Mouse (Mus musculus) heart, embryonic 10.5 days (tissue): ENCODE measurements around the gene Zfp804a. TPM values are rescaled to one million over a fixed set of nuclear protein-coding genes. Genes with fewer than 3 reads are reported as not detected.

Source experiments
- DNase-seq: peaks from one replicate; pipeline ENCODE4 v3.0.0-alpha.2; 2017; ENCODE audit warnings: low spot score
- H3K27ac ChIP-seq: fragments of 300-500 bp; sonication (generic); 2 replicates; pipeline ENCODE4 v1.5.1; 2016; ENCODE audit warnings: mild to moderate bottlenecking
- H3K27me3 ChIP-seq: fragments of 300-500 bp; sonication (generic); 2 replicates; pipeline ENCODE4 v1.6.1; 2016; ENCODE audit warnings: mild to moderate bottlenecking; ENCODE audit not compliant: poor library complexity, insufficient read depth, severe bottlenecking
- H3K36me3 ChIP-seq: fragments of 300-500 bp; sonication (generic); 2 replicates; pipeline ENCODE4 v1.6.1; 2016; ENCODE audit warnings: mild to moderate bottlenecking, moderate library complexity
- H3K4me1 ChIP-seq: fragments of 300-500 bp; sonication (generic); 2 replicates; pipeline ENCODE4 v1.6.1; 2016; ENCODE audit warnings: mild to moderate bottlenecking
- H3K4me3 ChIP-seq: fragments of 300-500 bp; sonication (generic); 2 replicates; pipeline ENCODE4 v1.5.1; 2016; ENCODE audit warnings: mild to moderate bottlenecking, moderate library complexity
- H3K9me3 ChIP-seq: fragments of 300-500 bp; sonication (generic); 2 replicates; pipeline ENCODE4 v1.6.1; 2016; ENCODE audit warnings: mild to moderate bottlenecking, moderate library complexity
- WGBS: fragments of 180-500 bp; shearing (Covaris S2); methylation state at CpG from one replicate; pipeline ENCODE4 v1.1.7; 2016; 5-methylcytosine and 5-hydroxymethylcytosine counted together
- polyA plus RNA-seq: library from polyadenylated mRNA; unstranded; fragments of >200 nt; fragmentation: Nextera tagmentation; extraction: Ambion mirVana; gene quantifications from 2 replicates; pipeline ENCODE4 v1.2.1, GENCODE M21; 2016

Zfp804a gene
- polyA plus RNA-seq, 1 experiment from 2014 or later, result 0.51 TPM

DNA sequence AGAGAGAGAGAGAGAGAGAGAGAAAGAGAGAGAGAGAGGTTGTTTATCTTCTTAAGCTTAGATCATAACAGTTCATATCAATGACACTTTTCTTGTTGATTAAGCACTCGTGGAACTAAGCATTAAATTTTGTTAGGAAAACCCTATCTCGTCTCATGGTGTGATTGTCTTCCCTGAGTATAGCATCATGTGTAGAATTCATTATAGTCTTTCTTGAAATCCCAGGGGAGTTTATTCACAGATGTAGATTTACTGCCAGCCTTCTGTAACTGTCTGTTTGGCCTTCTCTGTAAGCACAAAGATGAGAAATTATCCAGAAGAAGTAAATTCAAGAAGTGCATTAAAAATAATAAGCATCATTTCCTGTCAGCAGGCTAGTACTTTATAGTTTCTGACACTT lies 66.6 kb downstream of the Zfp804a start:
- no peak overlapping the region for H3K4me3 ChIP-seq
- no peak for DNase-seq
- WGBS, result 54% methylated on average over 2 of the region's 2 CpGs
- no peaks in the 10 kb centered on the region for H3K36me3 ChIP-seq
- H3K9me3 ChIP-seq, result no peaks in the 10 kb centered on the region
- H3K4me1 ChIP-seq, result no peaks in the 10 kb centered on the region
- no peak overlapping the region for H3K27ac ChIP-seq
- no peaks in the 10 kb centered on the region for H3K27me3 ChIP-seq

GRCm38 (mm10) chr2:82178693-82179092 lies 125.7 kb downstream of the Zfp804a start:
- H3K9me3 ChIP-seq, result no peaks in the 10 kb centered on the region
- H3K4me3 ChIP-seq, result no peak overlapping the region
- H3K27ac ChIP-seq, result no peak overlapping the region
- H3K36me3 ChIP-seq, result no peaks in the 10 kb centered on the region
- 82% methylated on average over 2 of the region's 2 CpGs for WGBS
- DNase-seq, result no peak
- H3K4me1 ChIP-seq, result no peaks in the 10 kb centered on the region
- no peaks in the 10 kb centered on the region for H3K27me3 ChIP-seq

- no peak for DNase-seq
- Histone ChIP-seq H3K4me3 (no peak overlapping the region), H3K4me1 (no peaks in the 10 kb centered on the region), H3K9me3 (no peaks in the 10 kb centered on the region), H3K27me3 (no peaks in the 10 kb centered on the region), H3K36me3 (no peaks in the 10 kb centered on the region), H3K27ac (no peak overlapping the region)
- 78% methylated on average over 1 of the region's 1 CpGs for WGBS
These were observed 128.0 kb downstream of the Zfp804a start for GRCm38 (mm10) chr2:82181010-82181409.

DNA sequence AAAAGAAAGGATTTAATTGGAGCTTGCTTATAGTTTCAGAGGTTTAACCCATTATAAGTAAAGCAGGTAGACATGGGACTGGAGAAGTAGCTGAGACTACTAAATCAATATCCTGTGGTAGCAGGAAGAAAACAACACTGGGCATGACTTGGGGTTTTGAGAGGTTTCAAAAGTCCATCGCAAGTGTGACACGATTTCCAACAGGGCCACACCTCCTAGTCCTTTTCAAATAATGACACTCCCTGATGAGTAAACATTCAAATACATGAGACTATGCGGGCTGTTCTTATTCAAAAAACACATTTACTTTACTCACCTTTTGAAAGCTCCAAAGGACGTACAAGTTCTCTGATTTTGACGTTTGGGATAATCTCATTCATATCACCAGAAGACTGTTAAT lies 146.9 kb downstream of the Zfp804a start:
- 84% methylated on average over 5 of the region's 5 CpGs for WGBS
- Histone ChIP-seq H3K9me3 (no peaks in the 10 kb centered on the region), H3K4me3 (no peak overlapping the region), H3K27me3 (no peaks in the 10 kb centered on the region), H3K27ac (no peak overlapping the region), H3K4me1 (no peaks in the 10 kb centered on the region), H3K36me3 (no peaks in the 10 kb centered on the region)
- no peak for DNase-seq

DNA sequence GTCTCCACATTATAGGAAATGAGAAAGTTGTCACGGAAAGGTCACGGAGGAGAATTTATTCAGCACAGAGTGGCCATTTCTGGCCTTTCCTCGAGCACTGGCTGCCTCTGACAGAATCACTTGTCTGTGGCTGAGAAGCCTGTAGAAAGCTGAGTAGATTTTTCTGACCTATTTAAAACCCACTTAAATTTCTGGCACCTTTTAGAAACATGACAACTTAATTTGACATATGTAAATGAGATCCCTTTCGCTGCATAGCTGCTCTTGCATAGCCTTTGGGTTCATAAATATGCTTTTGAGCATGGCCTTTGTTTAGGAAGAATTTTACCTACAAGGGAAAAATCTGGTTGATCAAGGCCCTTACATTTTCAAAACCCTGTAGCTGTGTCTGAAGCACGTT lies 147.6 kb downstream of the Zfp804a start:
- Histone ChIP-seq H3K9me3 (no peaks in the 10 kb centered on the region), H3K27ac (no peak overlapping the region), H3K4me3 (no peak overlapping the region), H3K36me3 (no peaks in the 10 kb centered on the region), H3K4me1 (no peaks in the 10 kb centered on the region), H3K27me3 (no peaks in the 10 kb centered on the region)
- 76% methylated on average over 5 of the region's 5 CpGs for WGBS
- DNase-seq, result no peak

GRCm38 (mm10) chr2:82210605-82211004 lies 157.6 kb downstream of the Zfp804a start:
- no peak overlapping the region for H3K27ac ChIP-seq
- WGBS, result 81% methylated on average over 1 of the region's 1 CpGs
- H3K27me3 ChIP-seq, result no peaks in the 10 kb centered on the region
- no peak for DNase-seq
- H3K9me3 ChIP-seq, result no peaks in the 10 kb centered on the region
- H3K36me3 ChIP-seq, result no peaks in the 10 kb centered on the region
- H3K4me3 ChIP-seq, result no peak overlapping the region
- H3K4me1 ChIP-seq, result no peaks in the 10 kb centered on the region

DNA sequence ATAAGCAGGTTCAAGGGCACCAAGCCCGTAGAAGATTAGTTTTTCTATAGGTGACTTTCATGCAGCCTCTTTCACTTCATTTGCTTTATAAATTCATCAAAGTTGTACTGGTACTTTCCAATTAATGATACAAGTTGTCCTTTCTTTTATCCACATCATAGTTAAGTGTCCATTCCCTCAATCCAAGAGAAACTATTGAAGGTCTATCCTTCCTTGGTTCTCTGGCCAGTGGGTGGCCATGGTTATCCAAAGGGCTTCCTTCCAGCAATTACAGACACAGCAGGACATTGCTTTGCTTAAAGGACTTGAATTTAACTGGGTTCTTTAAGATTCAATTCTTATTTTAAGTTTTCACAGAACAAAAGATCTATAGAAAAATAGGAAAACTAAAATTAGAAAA lies 158.9 kb downstream of the Zfp804a start:
- WGBS, result 79% methylated on average over 1 of the region's 1 CpGs
- no peaks in the 10 kb centered on the region for H3K9me3 ChIP-seq
- no peak for DNase-seq

DNA sequence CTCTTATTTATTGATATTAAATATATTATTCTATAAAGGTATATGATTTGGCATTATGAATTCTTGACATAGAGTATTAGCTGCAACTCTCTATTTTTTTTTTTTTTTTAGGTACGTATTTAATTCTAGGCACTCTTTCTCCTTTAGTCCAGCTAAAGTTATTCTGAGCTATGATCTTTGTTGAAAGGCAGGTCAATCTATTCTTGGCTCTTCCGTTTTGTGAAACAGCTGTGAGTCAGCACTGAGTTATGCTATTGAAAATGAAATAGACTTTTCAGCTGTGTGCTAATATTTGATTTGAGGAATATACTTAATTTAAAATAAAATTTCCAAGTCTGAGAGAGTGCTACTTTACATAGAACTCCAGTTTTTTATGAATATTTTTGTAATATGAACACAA lies 164.9 kb downstream of the Zfp804a start:
- WGBS, result 45% methylated on average over 2 of the region's 2 CpGs
- Histone ChIP-seq H3K27ac (no peak overlapping the region), H3K4me1 (no peaks in the 10 kb centered on the region), H3K9me3 (no peaks in the 10 kb centered on the region), H3K4me3 (no peak overlapping the region), H3K27me3 (no peaks in the 10 kb centered on the region), H3K36me3 (no peaks in the 10 kb centered on the region)
- no peak for DNase-seq

More for the DNA sequence above, 158.9 kb downstream of the Zfp804a start:
- Histone ChIP-seq H3K4me1 (no peaks in the 10 kb centered on the region), H3K36me3 (no peaks in the 10 kb centered on the region), H3K27me3 (no peaks in the 10 kb centered on the region), H3K4me3 (no peak overlapping the region), H3K27ac (no peak overlapping the region)

DNA sequence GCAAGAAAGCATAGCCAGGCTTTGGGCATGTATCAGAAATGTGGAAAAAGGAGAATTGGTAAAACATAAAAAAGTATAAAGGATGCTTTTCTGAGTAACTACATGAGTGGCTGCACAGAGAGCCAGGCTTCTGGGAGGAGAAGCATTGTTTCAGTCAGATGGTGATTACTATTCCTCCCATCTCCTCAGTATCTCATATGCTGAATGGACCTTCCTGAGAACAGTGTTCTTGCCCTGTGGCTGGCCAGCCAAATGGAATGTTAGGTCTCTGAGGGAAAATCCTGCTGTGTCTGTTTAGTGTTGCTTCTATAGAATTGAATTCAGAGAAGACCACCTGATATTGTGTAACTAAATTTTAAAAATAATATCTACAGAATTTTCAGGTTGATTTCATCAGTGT lies 193.0 kb downstream of the Zfp804a start:
- no peaks in the 10 kb centered on the region for H3K4me1 ChIP-seq
- no peak overlapping the region for H3K27ac ChIP-seq
- H3K27me3 ChIP-seq, result no peaks in the 10 kb centered on the region
- H3K36me3 ChIP-seq, result no peaks in the 10 kb centered on the region
- H3K9me3 ChIP-seq, result no peaks in the 10 kb centered on the region
- no peak overlapping the region for H3K4me3 ChIP-seq
- DNase-seq, result no peak

DNA sequence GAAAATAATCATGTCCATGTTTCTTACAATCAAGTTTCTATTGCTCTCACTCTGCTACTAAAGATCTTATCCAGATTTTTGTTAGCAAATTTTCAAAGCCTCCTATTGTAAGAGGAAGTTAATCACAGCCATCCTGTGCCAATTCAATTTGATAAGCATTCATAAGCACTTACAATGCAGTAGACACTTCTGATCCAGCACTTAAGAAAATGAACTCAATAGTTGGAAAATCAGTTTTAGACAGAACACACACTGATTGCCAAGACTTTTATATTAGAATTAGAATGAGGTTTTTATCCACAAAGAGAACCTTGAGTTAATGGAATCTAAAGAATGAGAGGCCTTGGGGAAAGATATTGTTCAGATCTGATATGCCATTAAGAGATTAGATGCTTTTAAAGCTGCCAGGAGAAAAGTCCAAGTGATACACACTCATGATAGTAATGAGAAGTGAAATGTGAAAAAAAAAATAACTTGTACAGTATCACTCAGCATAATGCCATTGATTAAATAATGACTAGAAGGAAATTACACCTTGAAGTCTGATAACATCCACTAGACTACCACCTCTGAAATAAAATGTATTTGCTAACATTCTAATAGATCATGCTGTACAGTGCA lies 194.0 kb downstream of the Zfp804a start:
- no peaks in the 10 kb centered on the region for H3K9me3 ChIP-seq
- no peaks in the 10 kb centered on the region for H3K4me1 ChIP-seq
- no peak overlapping the region for H3K27ac ChIP-seq
- H3K36me3 ChIP-seq, result no peaks in the 10 kb centered on the region
- DNase-seq, result no peak
- no peak overlapping the region for H3K4me3 ChIP-seq
- H3K27me3 ChIP-seq, result no peaks in the 10 kb centered on the region

- no peaks in the 10 kb centered on the region for H3K27me3 ChIP-seq
- H3K4me1 ChIP-seq, result no peaks in the 10 kb centered on the region
- no peak for DNase-seq
- no peaks in the 10 kb centered on the region for H3K36me3 ChIP-seq
- no peak overlapping the region for H3K4me3 ChIP-seq
- no peaks in the 10 kb centered on the region for H3K9me3 ChIP-seq
- WGBS, result 65% methylated on average over 5 of the region's 5 CpGs
- no peak overlapping the region for H3K27ac ChIP-seq
These were observed 200.4 kb downstream of the Zfp804a start for GRCm38 (mm10) chr2:82253382-82253781.

GRCm38 (mm10) chr2:82282591-82283269 lies 229.7 kb downstream of the Zfp804a start:
- H3K27ac ChIP-seq, result no peak overlapping the region
- DNase-seq, result no peak
- no peaks in the 10 kb centered on the region for H3K27me3 ChIP-seq
- no peaks in the 10 kb centered on the region for H3K4me1 ChIP-seq
- H3K9me3 ChIP-seq, result no peaks in the 10 kb centered on the region
- H3K4me3 ChIP-seq, result no peak overlapping the region
- H3K36me3 ChIP-seq, result no peaks in the 10 kb centered on the region
- WGBS, result 65% methylated on average over 2 of the region's 2 CpGs

DNA sequence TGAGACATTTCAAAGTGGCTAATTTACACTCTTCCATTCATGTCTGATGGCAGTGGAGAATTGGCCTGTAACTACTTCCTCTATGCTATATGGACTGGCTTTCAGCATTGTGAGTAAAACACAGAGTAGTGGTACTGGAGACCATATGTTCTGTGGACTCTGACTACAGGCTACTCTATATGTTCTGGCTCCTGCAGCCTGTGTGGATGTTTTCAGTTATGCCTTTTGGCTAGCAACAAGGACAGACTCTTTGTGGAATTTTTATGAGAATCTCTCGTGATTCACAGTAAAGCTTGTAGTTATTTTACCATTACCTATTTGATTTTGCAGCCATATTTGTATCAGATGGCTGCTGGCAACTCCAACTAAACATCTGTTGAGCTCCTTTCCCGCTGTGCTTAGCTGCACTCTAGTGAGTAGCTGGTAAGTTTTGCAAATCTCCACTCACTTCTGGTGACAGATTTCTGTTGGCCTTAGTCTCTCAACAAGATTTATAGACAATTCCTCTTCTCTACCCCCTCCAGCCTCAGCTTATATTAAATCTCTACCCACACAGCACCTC lies 242.0 kb downstream of the Zfp804a start:
- H3K4me3 ChIP-seq, result no peak overlapping the region
- no peak for DNase-seq
- no peaks in the 10 kb centered on the region for H3K36me3 ChIP-seq
- H3K4me1 ChIP-seq, result no peaks in the 10 kb centered on the region
- H3K9me3 ChIP-seq, result no peaks in the 10 kb centered on the region
- no peak overlapping the region for H3K27ac ChIP-seq
- 75% methylated on average over 2 of the region's 2 CpGs for WGBS
- H3K27me3 ChIP-seq, result no peaks in the 10 kb centered on the region
